Mouse (Mus musculus) heart, postnatal 14 days (tissue): Measurements from ENCODE around the gene Gm28374. TPM values are rescaled to one million over a fixed set of nuclear protein-coding genes. Genes with fewer than 3 reads are reported as not detected.
"Not testable (repeated sequence)": the region's sequence is repeated elsewhere in the genome, so short reads cannot be mapped to it uniquely, and the experiment has no call there.

Experiments
- DNase-seq, 2 experiments: peaks; one replicate each; pipeline ENCODE4 v3.0.0; 2021 to 2022
- intact Hi-C: fragments of 180-260 bp; cut with DNase I; formaldehyde crosslinking; loops from one replicate; pipeline ENCODE4 v1.15.1; 2025
- total RNA-seq, 2 experiments: library from RNA; stranded (reverse); gene quantifications; 2 replicates each; pipeline ENCODE4 v1.2.3; 2021

The Gm28374 gene
- total RNA-seq, 2 experiments from 2014 or later: not detected

- intact Hi-C loops: loop anchor here (10.0 kb wide), 1 partner anchor 274 kb away; the partner anchor contains the start of gene Men1
- DNase-seq: peak; percentile 89 to 93
These were observed 21.0 kb downstream of the Gm28374 start, which contains the start of gene Znhit2 for GRCm38 (mm10) chr19:6061021-6061533. TSS of gene Znhit2 (plus strand) at chr19:6061192.

- intact Hi-C loops: no loop called here
These were observed 23.1 kb downstream of the Gm28374 start for GRCm38 (mm10) chr19:6058966-6059365.

DNA sequence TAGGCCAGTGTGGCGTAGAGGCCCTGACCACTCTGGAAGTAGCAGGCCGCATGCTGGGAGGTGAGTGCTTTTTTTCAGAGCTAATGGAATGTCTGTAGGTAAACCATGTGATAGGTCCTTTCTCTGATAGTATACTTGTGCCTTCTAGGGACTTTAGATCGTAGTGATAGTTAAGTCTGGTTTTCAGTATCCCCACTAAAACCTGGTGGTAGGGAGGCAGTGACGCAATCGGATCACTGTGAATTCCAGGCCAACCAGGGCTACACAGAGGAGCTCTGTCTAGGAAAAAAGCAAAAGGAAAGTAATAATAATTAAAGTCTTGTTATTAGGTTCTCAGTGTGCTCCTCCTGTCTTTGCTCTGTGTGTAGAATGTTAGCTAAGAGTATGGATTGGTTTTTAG lies 23.5 kb downstream of the Gm28374 start:
- intact Hi-C loops: no loop called here
- no peak for DNase-seq

More at GRCm38 (mm10) chr19:6058966-6059365, 23.1 kb downstream of the Gm28374 start:
- no peak for DNase-seq

- intact Hi-C loops: loop anchor here (2.0 kb wide), 1 partner anchor 27 kb away; the partner anchor contains the start of genes Cdca5 and Zfpl1
- DNase-seq: peak; percentile 99 to 100
These were observed 24.6 kb downstream of the Gm28374 start, which contains the start of the genes Mrpl49 and Fau for GRCm38 (mm10) chr19:6057313-6058096. TSS of gene Mrpl49 (minus strand) at chr19:6057785. TSS of gene Fau (plus strand) at chr19:6057844.

GRCm38 (mm10) chr19:6056696-6057095 lies 25.4 kb downstream of the Gm28374 start:
- DNase-seq: no peak
- intact Hi-C loops: loop anchor here (2.0 kb wide), 1 partner anchor 28 kb away; the partner anchor contains the start of genes Cdca5 and Zfpl1

DNA sequence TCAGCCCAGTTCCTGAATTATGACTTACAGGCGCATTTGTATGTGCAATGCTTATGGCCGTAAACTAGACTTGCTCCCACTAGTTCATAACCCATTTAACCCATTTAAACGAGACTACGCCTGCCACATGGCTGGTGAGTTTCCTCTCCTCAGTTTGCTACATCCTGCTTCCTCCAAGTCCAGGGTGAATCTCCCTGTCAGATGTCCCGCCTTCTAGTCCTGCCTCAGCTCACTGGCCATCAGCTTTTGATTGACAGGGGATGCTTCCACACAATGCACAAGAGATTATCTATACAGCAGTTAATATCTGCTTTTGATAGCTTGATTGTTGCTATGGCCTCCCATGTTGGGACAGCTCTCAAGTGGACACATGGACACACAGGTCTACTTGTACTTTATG lies 27.8 kb downstream of the Gm28374 start:
- no peak for DNase-seq
- intact Hi-C loops: no loop called here

DNA sequence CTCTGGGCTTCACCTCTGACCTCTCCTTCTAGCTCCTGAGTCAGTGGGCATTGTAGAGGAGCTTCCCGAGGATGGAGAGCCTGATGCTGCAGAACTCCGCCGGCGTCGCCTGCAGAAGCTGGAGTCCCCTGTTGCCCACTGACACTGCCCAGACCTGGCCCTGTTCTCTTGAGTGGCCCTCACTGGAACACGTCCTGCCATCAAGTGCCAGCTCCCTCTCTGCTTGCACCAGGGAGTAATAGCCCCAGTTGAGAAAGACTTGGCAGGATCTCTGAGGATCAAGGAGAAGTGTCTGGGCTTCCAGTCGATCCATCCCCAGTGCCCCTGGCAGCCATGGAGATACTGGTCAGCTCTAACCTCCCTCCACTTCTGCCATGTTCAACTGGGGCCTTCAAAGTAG lies 29.5 kb downstream of the Gm28374 start:
- intact Hi-C loops: no loop called here
- no peak for DNase-seq

GRCm38 (mm10) chr19:6048681-6049410 lies 33.2 kb downstream of the Gm28374 start:
- intact Hi-C loops: loop anchor here (5.0 kb wide), 2 partner anchors 78 to 132 kb away; partner anchors contain the start of gene Snx15
- DNase-seq: no peak

DNA sequence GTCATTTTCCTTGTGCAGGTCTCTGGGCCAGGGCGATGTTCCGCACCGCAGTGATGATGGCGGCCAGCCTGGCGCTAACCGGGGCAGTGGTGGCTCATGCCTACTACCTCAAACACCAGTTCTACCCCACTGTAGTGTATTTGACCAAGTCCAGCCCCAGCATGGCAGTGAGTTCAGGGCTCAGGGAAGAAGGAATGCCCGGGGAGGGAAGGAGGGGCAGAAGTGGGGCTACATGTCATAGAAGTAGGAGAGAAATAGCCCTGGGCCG lies 34.2 kb downstream of the Gm28374 start:
- intact Hi-C loops: loop anchor here (5.0 kb wide), 2 partner anchors 79 to 131 kb away; partner anchors contain the start of gene Snx15
- DNase-seq: no peak

DNA sequence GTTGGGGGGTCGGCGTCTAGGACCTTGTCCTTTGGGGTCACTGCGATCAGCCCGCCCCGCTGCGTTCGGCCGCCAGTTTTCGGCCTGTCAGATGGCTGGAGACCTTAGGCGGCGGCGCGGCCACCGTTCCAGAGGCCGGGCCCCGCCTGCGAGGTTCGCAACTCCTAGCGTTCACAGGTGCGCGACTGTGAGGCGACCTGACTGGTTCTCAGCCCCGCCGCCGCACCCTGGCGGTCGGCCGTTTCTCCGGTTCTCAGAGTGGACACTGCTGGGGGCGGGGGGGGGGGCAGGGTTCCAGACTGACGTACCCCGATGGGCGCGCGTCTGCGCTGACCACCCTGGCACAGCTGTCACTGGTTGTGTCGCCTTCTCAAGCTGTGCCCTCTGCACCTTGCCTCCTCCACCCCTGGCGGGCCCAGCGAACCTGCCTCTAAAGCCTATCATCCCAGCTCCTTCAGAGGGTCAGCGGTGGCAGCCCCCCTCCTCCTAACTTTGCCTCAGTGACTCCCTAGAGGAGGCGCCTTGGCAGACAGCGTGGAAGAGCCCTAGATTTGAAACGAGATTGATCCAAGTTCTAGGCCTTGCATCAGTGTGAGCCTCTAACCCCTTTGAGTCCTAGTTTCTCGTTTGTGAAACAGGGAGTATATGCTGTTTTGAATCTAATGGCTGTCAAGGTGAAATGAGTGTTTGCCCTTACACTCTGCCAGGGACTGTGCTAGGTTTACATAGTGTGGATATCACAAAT lies 34.7 kb downstream of the Gm28374 start:
- peak in 1 of 2 experiments; percentile 23 for DNase-seq
- intact Hi-C loops: loop anchor here (5.0 kb wide), 2 partner anchors 80 to 130 kb away; partner anchors contain the start of gene Snx15

GRCm38 (mm10) chr19:6046294-6047153 lies 35.5 kb downstream of the Gm28374 start, which contains the start of gene Syvn1:
TSS of gene Syvn1 (plus strand) at chr19:6046576.
- peak; percentile 89 to 90 for DNase-seq
- intact Hi-C loops: loop anchor here (5.0 kb wide), 2 partner anchors 81 to 129 kb away; partner anchors contain the start of gene Snx15

- no peak for DNase-seq
- intact Hi-C loops: loop anchor here (2.0 to 5.0 kb wide), 3 partner anchors 81 to 128 kb away; partner anchors contain the start of genes Pola2 and Snx15
These were observed 36.4 kb downstream of the Gm28374 start for GRCm38 (mm10) chr19:6045366-6046293.

- DNase-seq: not testable (repeated sequence)
- intact Hi-C loops: loop anchor here (2.0 kb wide), 1 partner anchor 79 kb away; the partner anchor contains the start of gene Pola2
These were observed 38.0 kb downstream of the Gm28374 start for GRCm38 (mm10) chr19:6044102-6044501.

GRCm38 (mm10) chr19:6042293-6042692 lies 39.8 kb downstream of the Gm28374 start:
- intact Hi-C loops: no loop called here
- no peak for DNase-seq

- intact Hi-C loops: no loop called here
- no peak for DNase-seq
These were observed 42.1 kb downstream of the Gm28374 start for GRCm38 (mm10) chr19:6040002-6040401.

GRCm38 (mm10) chr19:6038326-6038725 lies 43.7 kb downstream of the Gm28374 start:
- DNase-seq: no peak
- intact Hi-C loops: no loop called here

GRCm38 (mm10) chr19:6037695-6038094 lies 44.4 kb downstream of the Gm28374 start:
- DNase-seq: no peak
- intact Hi-C loops: no loop called here
